8 mouse cellular contexts compared by ENCODE assay signal in the genomic region with DNA sequence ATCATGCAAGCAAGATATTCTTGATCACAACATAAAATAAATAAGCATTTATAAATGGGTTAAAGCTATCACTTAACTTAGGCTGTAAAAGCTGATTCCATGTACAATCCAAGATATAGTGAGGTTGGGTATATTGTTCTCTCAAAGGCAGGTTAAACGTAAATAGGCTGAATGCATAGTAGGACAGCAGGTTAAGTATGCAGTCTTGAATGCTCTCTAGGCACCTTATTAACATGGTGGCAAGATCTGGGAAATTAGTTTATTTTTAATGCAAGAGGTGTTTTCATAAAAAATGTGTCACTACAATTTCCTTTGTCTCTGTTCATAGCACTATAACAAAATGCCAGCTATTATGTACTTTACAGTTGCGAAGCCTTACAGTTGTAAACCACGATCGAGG. TPM values are rescaled to one million over a fixed set of nuclear protein-coding genes. Genes with fewer than 3 reads are reported as not detected.
A peak's percentile ranks its signal among the peaks of the same experiment; 100 is the strongest.
DNase-seq lines count a peak whose midpoint lies in the region; ATAC-seq and TF ChIP-seq lines count a peak whose summit lies in the region.

No protein-coding gene starts in this region.

- no peak overlapping the region for H3K9ac ChIP-seq in lung, embryonic 15.5 days
- 0 out of 2 replicates have a peak overlapping the region, but pooled peaks have one; percentile 52 for H3K9ac ChIP-seq in forebrain, embryonic 15.5 days (replicated peaks)
- peak overlapping the region; percentile 60; the same call in 1 of the 2 replicates for H3K9ac ChIP-seq in limb, embryonic 13.5 days
- no peak overlapping the region; the same call in 1 of the 2 replicates for H3K9ac ChIP-seq in neural tube, embryonic 15.5 days (replicated peaks)

- no peaks in the 10 kb centered on the region for H3K36me3 ChIP-seq in lung, embryonic 15.5 days
- no peaks in the 10 kb centered on the region for H3K36me3 ChIP-seq in forebrain, embryonic 15.5 days
- no peaks in the 10 kb centered on the region for H3K36me3 ChIP-seq in limb, embryonic 13.5 days
- no peaks in the 10 kb centered on the region for H3K36me3 ChIP-seq in neural tube, embryonic 15.5 days

- no peak overlapping the region for H3K27ac ChIP-seq in lung, embryonic 15.5 days
- peak overlapping the region; percentile 25; the same call in 1 of the 2 replicates for H3K27ac ChIP-seq in forebrain, embryonic 15.5 days (replicated peaks)
- H3K27ac ChIP-seq in limb, embryonic 13.5 days = no peak overlapping the region
- peak overlapping the region; percentile 56; the same call in 1 of the 2 replicates for H3K27ac ChIP-seq in neural tube, embryonic 15.5 days (replicated peaks)

- no peaks in the 10 kb centered on the region for H3K4me1 ChIP-seq in lung, embryonic 15.5 days
- H3K4me1 ChIP-seq in lung, adult 2 months (ENCODE audit: control insufficient read depth, insufficient read depth, low read length) = no peaks in the 10 kb centered on the region
- H3K4me1 ChIP-seq in forebrain, embryonic 15.5 days = peaks cover 4% of the 10 kb centered on the region; the same call in 1 of the 2 replicates
- H3K4me1 ChIP-seq in limb, embryonic 13.5 days = no peaks in the 10 kb centered on the region
- H3K4me1 ChIP-seq in neural tube, embryonic 15.5 days = 0 out of 2 replicates have a peak, but pooled peaks cover 4% of the 10 kb centered on the region

- 58% methylated on average over 4 of the region's 4 CpGs for WGBS in lung, embryonic 15.5 days
- WGBS in lung, adult 2 months = 55% methylated on average over 4 of the region's 4 CpGs
- 71% methylated on average over 4 of the region's 4 CpGs for WGBS in forebrain, embryonic 15.5 days
- 65% methylated on average over 4 of the region's 4 CpGs for WGBS in limb, embryonic 13.5 days
- WGBS in neural tube, embryonic 15.5 days = 59% methylated on average over 4 of the region's 4 CpGs

- TF ChIP-seq POLR2A in lung, adult 2 months (IDR thresholded peaks at IDR 0.05; ENCODE audit: borderline replicate concordance, extremely low read depth, low read depth, low read length) = no peak

- H3K27me3 ChIP-seq in lung, embryonic 15.5 days = no peaks in the 10 kb centered on the region
- H3K27me3 ChIP-seq in forebrain, embryonic 15.5 days = no peaks in the 10 kb centered on the region
- no peaks in the 10 kb centered on the region for H3K27me3 ChIP-seq in limb, embryonic 13.5 days
- H3K27me3 ChIP-seq in neural tube, embryonic 15.5 days (replicated peaks) = no peaks in the 10 kb centered on the region; the same call in 1 of the 2 replicates

- ATAC-seq in lung, embryonic 15.5 days (ENCODE audit: borderline replicate concordance, extremely low read depth, low FRiP score, low TSS enrichment) = no peak
- ATAC-seq in forebrain, embryonic 15.5 days (replicated peaks) = no peak
- ATAC-seq in limb, embryonic 13.5 days (ENCODE audit: low FRiP score, low read depth) = no peak
- no peak for ATAC-seq in neural tube, embryonic 15.5 days (ENCODE audit: low FRiP score)

- TF ChIP-seq CTCF in lung, adult 2 months (IDR thresholded peaks at IDR 0.05; ENCODE audit: insufficient read depth, low read length) = no peak

- intact Hi-C loops in left cerebral cortex, postnatal 14 days (cut with DNase I) = loop anchor here (5.0 kb wide), 2 partner anchors 63 to 503 kb away; no protein-coding TSS in a partner anchor

- H3K9me3 ChIP-seq in lung, embryonic 15.5 days = no peaks in the 10 kb centered on the region
- no peaks in the 10 kb centered on the region for H3K9me3 ChIP-seq in forebrain, embryonic 15.5 days
- H3K9me3 ChIP-seq in limb, embryonic 13.5 days = no peaks in the 10 kb centered on the region
- H3K9me3 ChIP-seq in neural tube, embryonic 15.5 days (replicated peaks) = no peaks in the 10 kb centered on the region

- peak overlapping the region; percentile 39; the same call in 1 of the 2 replicates for H3K4me3 ChIP-seq in lung, embryonic 15.5 days
- H3K4me3 ChIP-seq in lung, adult 2 months (replicated peaks; ENCODE audit: extremely low read depth, low read depth, low read length) = no peak overlapping the region
- peak overlapping the region; percentile 42 for H3K4me3 ChIP-seq in forebrain, embryonic 15.5 days
- H3K4me3 ChIP-seq in limb, embryonic 13.5 days = peak overlapping the region; percentile 42
- H3K4me3 ChIP-seq in neural tube, embryonic 15.5 days (replicated peaks) = peak overlapping the region; percentile 44

- DNase-seq in lung, adult 2 months = no peak
- DNase-seq in urinary bladder, postnatal 10 days (ENCODE audit: low spot score) = no peak
- DNase-seq in Muller cell, postnatal 12 days (ENCODE audit: inconsistent ontology term) = no peak
- no peak for DNase-seq in left cerebral cortex, postnatal 14 days (ENCODE audit: low spot score in 2 of 2)

- H3K4me2 ChIP-seq in lung, embryonic 15.5 days = peak overlapping the region; percentile 69
- H3K4me2 ChIP-seq in forebrain, embryonic 15.5 days (replicated peaks) = peak overlapping the region; percentile 76
- H3K4me2 ChIP-seq in limb, embryonic 13.5 days (replicated peaks) = peak overlapping the region; percentile 73
- peak overlapping the region; percentile 79 for H3K4me2 ChIP-seq in neural tube, embryonic 15.5 days

RNA-seq across cellular contexts. Expression of gene Frrs1, which starts 23.9 kb away (rescaled TPM):
- polyA plus RNA-seq in lung, embryonic 15.5 days (2015; fragmentation: Nextera tagmentation; extraction: Ambion mirVana) = 7.3 and 8.7 TPM in 2 replicates
- polyA plus RNA-seq in lung, adult 2 months (2012; rRNA removed) = 12.3 and 23.4 TPM in 2 replicates
- polyA plus RNA-seq in forebrain, embryonic 15.5 days (2015; fragmentation: Nextera tagmentation; extraction: Ambion mirVana) = 3.2 and 3.8 TPM in 2 replicates
- 10.9 and 11.4 TPM in 2 replicates for polyA plus RNA-seq in limb, embryonic 13.5 days (2015; fragmentation: Nextera tagmentation; extraction: Ambion mirVana)
- polyA plus RNA-seq in neural tube, embryonic 15.5 days (2015; fragmentation: Nextera tagmentation; extraction: Ambion mirVana) = 5.3 and 10.1 TPM in 2 replicates
- 1 to 10 TPM; 1.5 to 2.3 TPM for total RNA-seq in left cerebral cortex, postnatal 14 days (2021)

RNA-seq across cellular contexts. Expression of gene Agl, which starts 27.4 kb away (rescaled TPM):
- 14.3 and 17.7 TPM in 2 replicates for polyA plus RNA-seq in lung, embryonic 15.5 days (2015; fragmentation: Nextera tagmentation; extraction: Ambion mirVana)
- polyA plus RNA-seq in lung, adult 2 months (2012; rRNA removed) = 4.2 and 9.2 TPM in 2 replicates
- polyA plus RNA-seq in forebrain, embryonic 15.5 days (2015; fragmentation: Nextera tagmentation; extraction: Ambion mirVana) = 13.4 and 14.4 TPM in 2 replicates
- 20.3 and 21.1 TPM in 2 replicates for polyA plus RNA-seq in limb, embryonic 13.5 days (2015; fragmentation: Nextera tagmentation; extraction: Ambion mirVana)
- 17.0 TPM in 2 replicates for polyA plus RNA-seq in neural tube, embryonic 15.5 days (2015; fragmentation: Nextera tagmentation; extraction: Ambion mirVana)
- 10 to 100 TPM; 23.7 to 26.0 TPM for total RNA-seq in left cerebral cortex, postnatal 14 days (2021)

Comparison
In these comparisons a context has a peak if more than half of its experiments do, and no peak if none do; other contexts are left out.
1. H3K27ac ChIP-seq: peak in forebrain, embryonic 15.5 days (single experiment) and neural tube, embryonic 15.5 days (single experiment); none in lung, embryonic 15.5 days (single experiment) and limb, embryonic 13.5 days (single experiment).
2. H3K9ac ChIP-seq: peak in forebrain, embryonic 15.5 days (single experiment) and limb, embryonic 13.5 days (single experiment); none in lung, embryonic 15.5 days (single experiment) and neural tube, embryonic 15.5 days (single experiment).
3. Peak in every context shown above with its lines, with median percentiles within 50 percentile points of each other: H3K4me2 ChIP-seq.